Mouse (Mus musculus): ENCODE measurements around the gene Gas8.
"Not testable (repeated sequence)": the region's sequence is repeated elsewhere in the genome, so short reads cannot be mapped to it uniquely, and the experiment has no call there.

Gas8 gene

DNA sequence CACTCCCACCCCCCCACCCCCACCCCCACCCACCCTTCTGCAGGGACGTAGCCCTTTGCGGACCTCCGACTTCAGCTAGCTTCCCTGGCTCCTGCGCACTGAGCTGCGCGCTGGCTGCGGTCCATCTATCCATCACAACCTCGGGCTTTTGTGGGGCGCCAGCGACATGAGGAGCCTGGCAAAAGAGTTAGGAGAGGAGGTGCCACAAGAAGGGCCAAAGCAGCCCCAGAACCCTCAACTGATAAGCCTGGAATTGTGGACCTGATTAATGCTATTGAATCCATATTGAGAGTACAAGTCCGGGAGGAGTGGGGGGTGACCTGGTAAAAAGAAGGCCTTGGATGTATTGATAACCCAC lies 3.1 kb upstream of the Gas8 start:
- no peak for DNase-seq

DNA sequence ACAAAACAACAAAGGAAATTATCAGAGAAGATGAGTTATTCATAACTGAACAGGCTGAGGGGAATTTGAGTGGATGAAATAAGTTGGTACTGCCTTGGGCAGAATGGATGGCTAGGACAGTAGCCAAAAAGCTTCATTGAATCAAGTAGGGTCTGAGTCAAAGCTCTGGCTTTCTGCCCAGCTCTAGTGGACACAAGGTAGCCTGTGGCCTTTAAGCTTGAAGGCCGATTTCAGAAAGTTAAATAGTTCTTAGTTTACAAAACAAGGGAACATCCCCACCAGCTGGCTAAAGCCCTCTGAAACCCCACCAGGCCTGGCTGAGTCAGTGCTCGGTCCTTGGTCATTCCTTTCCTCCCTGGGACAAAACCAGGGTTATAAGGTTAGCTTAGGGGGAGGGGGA lies 2.0 kb upstream of the Gas8 start:
- no peak for DNase-seq

- no peak for DNase-seq
Measured at GRCm38 (mm10) chr8:123518172-123518571, 462 bp upstream of the Gas8 start.

GRCm38 (mm10) chr8:123520048-123520447 lies 1.4 kb downstream of the Gas8 start:
- not testable (repeated sequence) for DNase-seq

DNA sequence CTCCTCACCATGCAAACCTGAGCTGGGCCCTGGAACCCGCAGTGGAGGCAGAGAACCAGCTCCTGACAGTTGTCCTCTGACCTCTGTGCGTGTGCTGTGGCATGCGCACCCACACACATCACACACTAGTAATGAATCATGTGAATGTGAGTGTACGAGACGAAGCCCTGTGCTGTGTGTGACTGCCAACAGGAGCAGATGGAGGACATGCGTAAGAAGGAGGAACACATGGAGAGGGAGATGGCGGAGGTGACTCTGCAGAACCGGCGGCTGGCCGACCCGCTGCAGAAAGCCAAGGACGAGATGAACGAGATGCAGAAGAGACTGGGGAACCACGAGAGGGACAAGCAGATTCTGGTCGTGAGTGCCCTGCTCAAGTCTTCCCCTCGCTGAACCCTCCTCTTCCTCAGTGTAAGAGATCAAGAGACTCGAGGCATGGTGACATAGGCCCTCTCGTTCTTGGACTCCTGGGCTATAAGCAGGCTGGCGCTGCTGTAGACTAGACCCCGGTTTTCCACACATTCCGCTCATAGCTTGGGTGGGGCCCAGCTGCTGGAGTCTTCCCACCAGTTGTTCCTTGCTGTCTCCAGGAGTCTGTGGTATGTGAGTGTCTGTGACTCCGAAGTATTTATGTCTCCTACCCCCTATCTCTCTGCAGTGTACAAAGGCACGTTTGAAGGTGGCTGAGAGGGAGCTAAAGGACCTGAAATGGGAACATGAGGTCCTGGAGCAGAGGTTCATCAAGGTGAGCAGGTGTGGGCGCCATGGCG lies 9.3 kb downstream of the Gas8 start:
- DNase-seq = no peak

DNA sequence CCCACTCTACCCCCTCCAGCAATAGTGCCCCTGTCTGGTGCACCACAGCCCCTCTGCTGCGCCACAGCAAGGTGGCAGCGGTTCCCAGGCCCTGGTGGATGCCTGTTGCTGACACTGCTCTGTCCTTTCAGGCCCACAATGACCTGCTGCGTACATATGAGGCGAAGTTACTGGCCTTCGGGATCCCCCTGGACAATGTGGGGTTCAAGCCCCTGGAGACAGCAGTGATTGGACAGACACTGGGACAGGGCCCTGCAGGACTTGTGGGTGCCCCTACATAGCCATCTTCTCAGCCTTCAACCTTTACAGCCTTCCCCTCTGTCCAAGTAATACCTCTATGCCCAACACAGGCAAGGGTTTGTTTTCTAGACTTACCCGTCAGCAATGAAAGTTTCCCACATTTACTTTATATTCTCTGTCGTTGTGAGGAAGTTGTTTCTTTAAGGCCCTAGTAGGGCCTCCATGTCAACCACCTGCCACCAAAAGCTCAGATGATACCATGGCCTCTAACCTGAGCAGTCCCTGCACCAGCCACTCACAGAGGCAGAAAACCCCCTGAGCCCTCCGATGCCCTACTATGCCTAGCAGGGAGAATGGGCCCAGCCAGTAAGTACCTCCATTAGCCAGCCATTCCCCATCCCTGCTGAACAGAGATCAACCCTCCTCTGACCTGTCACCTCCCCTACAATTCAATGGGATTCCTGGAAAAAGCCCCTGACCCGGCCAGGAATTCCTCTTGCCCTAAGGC lies 17.8 kb downstream of the Gas8 start:
- DNase-seq = no peak

DNA sequence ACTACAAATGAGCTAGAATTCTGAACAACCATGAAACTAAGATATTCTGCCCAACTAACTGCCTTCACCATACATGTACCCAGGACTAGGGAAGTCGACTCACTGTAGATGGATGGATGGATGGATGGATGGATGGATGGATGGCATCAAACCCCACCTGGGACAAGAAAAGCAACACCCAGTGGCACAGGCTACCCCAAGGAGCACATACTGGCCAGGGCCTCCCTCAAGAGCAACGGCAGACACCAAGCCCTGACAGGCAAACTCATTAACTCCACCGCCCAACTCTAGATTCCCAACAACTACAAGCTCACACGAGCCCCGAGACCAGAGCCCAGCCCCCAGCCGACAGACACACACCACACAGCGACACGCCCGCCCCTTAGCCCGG lies 18.4 kb downstream of the Gas8 start:
- DNase-seq = no peak

DNA sequence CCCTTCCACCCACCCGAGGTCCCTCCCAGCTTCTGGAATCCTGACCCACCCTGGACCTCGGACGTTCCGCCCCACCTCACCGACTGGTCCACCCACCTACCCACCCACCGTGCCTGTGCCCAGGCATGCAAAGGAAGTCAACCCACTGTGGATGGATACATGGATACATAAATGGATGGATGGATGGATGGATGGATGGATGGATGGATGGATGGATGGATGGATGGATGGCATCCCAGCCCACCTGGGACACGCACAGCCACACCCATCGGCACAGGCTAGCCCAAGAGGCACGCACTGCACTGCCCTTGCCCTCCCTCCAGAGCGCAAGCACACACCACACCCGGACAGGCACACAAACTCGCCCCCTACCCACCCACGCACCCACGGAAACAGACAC lies 19.0 kb downstream of the Gas8 start:
- DNase-seq = not testable (repeated sequence)

- DNase-seq = not testable (repeated sequence)
Measured at GRCm38 (mm10) chr8:123564221-123564620, 45.6 kb downstream of the Gas8 start.

DNA sequence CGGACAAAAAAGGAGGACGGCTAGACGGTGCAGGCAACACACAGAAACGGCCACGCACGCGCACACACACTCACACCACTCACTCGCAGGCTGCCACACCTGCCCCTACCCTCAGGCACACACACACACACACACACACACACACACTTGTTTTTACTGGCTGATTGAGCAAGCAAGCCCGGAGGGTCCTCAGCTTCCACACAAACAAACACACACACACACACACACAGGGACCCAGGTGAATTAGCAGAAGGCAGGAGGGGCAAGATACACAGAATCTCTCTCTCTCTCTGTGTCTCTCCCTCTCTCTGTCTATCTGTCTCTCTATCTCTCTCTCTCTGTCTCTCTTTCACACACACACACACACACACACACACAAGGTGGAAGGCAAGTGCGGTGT lies 56.8 kb downstream of the Gas8 start:
- DNase-seq = not testable (repeated sequence)

All from retina, postnatal 1 day (tissue).